Mouse (Mus musculus) small intestine, adult 2 months (tissue): Measurements from ENCODE around the gene Bcl2l15. TPM values are rescaled to one million over a fixed set of nuclear protein-coding genes. Genes with fewer than 3 reads are reported as not detected.

Experiments
- H3K27ac ChIP-seq: fragments of 200-500 bp; 2 replicates; pipeline ENCODE4 v1.5.1; 2012; ENCODE audit warnings: low read depth, low read length, control low read depth, inconsistent platforms; ENCODE audit not compliant: insufficient read depth
- H3K27me3 ChIP-seq: fragments of 200-500 bp; 2 replicates; pipeline ENCODE4 v1.6.1; 2012; ENCODE audit warnings: mild to moderate bottlenecking, moderate library complexity, low read length, inconsistent platforms; ENCODE audit not compliant: control insufficient read depth, insufficient read depth
- H3K36me3 ChIP-seq: fragments of 200-500 bp; 2 replicates; pipeline ENCODE4 v1.6.1; 2012; ENCODE audit warnings: mild to moderate bottlenecking, low read length, control low read depth, inconsistent platforms; ENCODE audit not compliant: control insufficient read depth, insufficient read depth
- H3K4me1 ChIP-seq: fragments of 200-500 bp; 2 replicates; pipeline ENCODE4 v1.6.1; 2012; ENCODE audit warnings: low read length, inconsistent platforms, mixed read lengths; ENCODE audit not compliant: control insufficient read depth, insufficient read depth, insufficient read length
- H3K4me3 ChIP-seq: fragments of 200-500 bp; 2 replicates; pipeline ENCODE4 v1.5.1; 2012; ENCODE audit warnings: low read depth, mild to moderate bottlenecking, control low read depth, inconsistent platforms, low read length, moderate library complexity
- CTCF ChIP-seq: fragments of 200-500 bp; IDR thresholded peaks from 2 replicates; pipeline ENCODE4 v1.5.1; 2012; ENCODE audit warnings: low read depth, mild to moderate bottlenecking, control low read depth, inconsistent platforms, low read length, moderate library complexity, mixed read lengths; ENCODE audit not compliant: insufficient replicate concordance, insufficient read length; ENCODE audit errors: extremely low read depth
- POLR2A ChIP-seq: fragments of 200-500 bp; IDR thresholded peaks from 2 replicates; pipeline ENCODE4 v1.6.1; 2012; ENCODE audit warnings: low read depth, mild to moderate bottlenecking, control low read depth, inconsistent platforms, low read length, moderate library complexity
- WGBS: fragments of 180-500 bp; shearing (Covaris S2); methylation state at CpG from one replicate; pipeline ENCODE4 v1.1.7; 2018; 5-methylcytosine and 5-hydroxymethylcytosine counted together
- polyA plus RNA-seq: library from polyadenylated mRNA; depleted of rRNA; stranded (reverse); fragments of >200 nt; gene quantifications from 2 replicates; pipeline ENCODE4 v1.2.3, GENCODE M21; 2012

Gene Bcl2l15
- polyA plus RNA-seq, 1 experiment: 23.5 TPM

DNA sequence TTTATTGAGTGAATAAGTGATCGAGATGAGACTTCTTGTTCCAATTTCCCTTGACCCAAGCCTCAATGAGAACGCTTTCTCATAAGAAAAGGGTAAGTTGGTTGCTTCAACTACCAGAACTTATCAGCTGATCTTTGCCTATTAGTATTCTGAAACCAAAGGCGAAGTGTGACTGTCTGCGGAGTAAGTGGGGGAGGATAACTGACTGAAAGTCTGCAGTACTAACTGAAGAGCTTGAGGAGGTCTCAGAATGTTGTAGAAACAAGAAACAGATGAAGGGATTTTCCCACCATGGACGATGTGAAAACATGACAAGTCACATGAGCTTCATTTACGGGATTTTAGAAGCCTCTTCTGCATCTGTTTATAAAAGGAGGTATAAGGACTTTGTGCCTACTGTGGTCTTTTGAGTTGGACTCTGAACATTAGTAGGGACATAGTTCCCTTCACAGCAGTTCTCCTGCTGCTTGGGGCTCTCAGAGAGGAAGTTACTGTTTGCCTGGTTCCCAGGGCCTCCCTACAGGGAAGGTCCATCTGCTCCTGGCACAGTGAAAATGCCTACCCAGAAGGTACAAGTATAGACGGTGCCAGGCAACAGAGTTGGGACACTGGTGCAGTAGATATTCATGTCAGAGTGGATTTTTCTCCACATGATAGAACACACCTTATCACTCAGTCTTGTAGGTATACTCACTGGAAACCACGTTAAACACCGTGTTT, 18.4 kb downstream of the Bcl2l15 start:
- TF ChIP-seq POLR2A (no peak), CTCF (no peak)
- Histone ChIP-seq H3K4me1 (peaks cover 2% of the 10 kb centered on the region; the same call in 1 of the 2 replicates), H3K4me3 (no peak overlapping the region), H3K27ac (peak overlapping the region; percentile 36), H3K27me3 (no peaks in the 10 kb centered on the region), H3K36me3 (peaks cover 4% of the 10 kb centered on the region; the same call in 1 of the 2 replicates)
- WGBS: 49% methylated on average over 9 of the region's 9 CpGs

DNA sequence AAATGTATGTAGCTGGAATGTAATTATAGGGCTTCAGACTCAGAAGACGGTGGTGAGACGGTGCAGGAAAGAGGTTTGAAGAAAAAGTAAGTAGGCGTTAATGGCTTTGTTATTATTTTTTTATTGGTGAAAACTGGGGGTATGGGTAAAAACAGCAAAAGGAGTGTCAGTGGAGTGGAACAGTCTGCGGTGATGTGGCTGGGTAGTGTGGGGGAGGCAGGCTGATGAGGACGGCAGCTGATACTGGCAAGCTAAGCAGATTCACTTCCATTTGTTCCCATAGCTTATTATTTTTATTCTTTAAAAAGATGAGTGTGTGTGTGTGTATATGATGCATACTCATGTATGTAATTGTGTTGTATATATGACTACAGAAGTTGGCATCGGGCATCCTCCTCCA, 19.1 kb downstream of the Bcl2l15 start:
- Histone ChIP-seq H3K36me3 (peaks cover 3% of the 10 kb centered on the region; the same call in 1 of the 2 replicates), H3K27me3 (no peaks in the 10 kb centered on the region), H3K4me3 (no peak overlapping the region), H3K4me1 (peaks cover 2% of the 10 kb centered on the region; the same call in 1 of the 2 replicates), H3K27ac (no peak overlapping the region)
- 90% methylated on average over 6 of the region's 6 CpGs for WGBS
- TF ChIP-seq CTCF (no peak), POLR2A (no peak)

GRCm38 (mm10) chr3:103851882-103852281, 19.5 kb downstream of the Bcl2l15 start:
- Histone ChIP-seq H3K27me3 (no peaks in the 10 kb centered on the region), H3K4me1 (peaks cover 2% of the 10 kb centered on the region; the same call in 1 of the 2 replicates), H3K4me3 (no peak overlapping the region), H3K36me3 (0 out of 2 replicates have a peak, but pooled peaks cover 2% of the 10 kb centered on the region), H3K27ac (no peak overlapping the region)
- 83% methylated on average over 8 of the region's 8 CpGs for WGBS
- TF ChIP-seq CTCF: no peak
- TF ChIP-seq POLR2A: no peak

DNA sequence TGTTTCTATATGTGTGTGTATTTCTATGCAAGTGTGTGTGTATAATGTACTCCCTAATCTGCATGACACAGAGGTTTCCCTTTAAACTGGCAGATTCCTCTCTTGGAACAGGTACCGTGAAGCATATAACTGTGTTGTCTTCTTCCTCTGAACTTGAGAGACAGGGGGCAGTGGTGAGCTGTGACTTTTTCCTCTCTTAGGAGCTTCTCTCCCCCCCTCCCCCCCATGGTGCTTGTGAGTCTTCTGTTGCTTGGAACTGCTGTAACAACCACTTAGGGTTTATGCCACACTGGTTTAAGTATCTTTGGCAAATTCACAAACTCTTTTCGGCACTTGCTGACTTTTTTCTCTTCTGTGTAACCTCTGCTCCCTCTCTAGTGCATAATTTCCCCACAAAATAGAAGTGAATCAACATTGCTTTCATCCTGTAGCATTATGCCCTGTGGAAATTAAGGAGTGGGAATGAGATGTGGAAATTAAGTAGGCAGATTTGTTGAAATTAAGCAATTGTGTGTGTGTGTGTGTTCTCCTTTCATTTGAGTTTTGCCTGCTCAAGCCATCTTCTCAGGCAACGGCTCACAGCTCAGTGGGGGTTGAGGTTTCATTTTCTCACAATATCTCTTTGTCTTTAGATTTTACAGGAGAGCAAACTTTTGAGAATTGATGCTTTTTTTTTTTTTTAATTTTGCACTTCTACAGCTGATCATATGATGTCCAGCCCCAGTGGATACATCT, 20.3 kb downstream of the Bcl2l15 start:
- Histone ChIP-seq H3K27me3 (no peaks in the 10 kb centered on the region), H3K4me1 (peaks cover 2% of the 10 kb centered on the region; the same call in 1 of the 2 replicates), H3K36me3 (0 out of 2 replicates have a peak, but pooled peaks cover 2% of the 10 kb centered on the region), H3K27ac (0 out of 2 replicates have a peak overlapping the region, but pooled peaks have one; percentile 30), H3K4me3 (no peak overlapping the region)
- TF ChIP-seq POLR2A: no peak
- TF ChIP-seq CTCF: peak; percentile 35; the same call in 1 of the 2 replicates
- 59% methylated on average over 3 of the region's 3 CpGs for WGBS

GRCm38 (mm10) chr3:103853804-103854203, 21.4 kb downstream of the Bcl2l15 start:
- H3K27ac ChIP-seq: no peak overlapping the region
- no peaks in the 10 kb centered on the region for H3K27me3 ChIP-seq
- TF ChIP-seq POLR2A: no peak
- no peak overlapping the region for H3K4me3 ChIP-seq
- H3K4me1 ChIP-seq: peaks cover 3% of the 10 kb centered on the region; the same call in 1 of the 2 replicates
- 79% methylated on average over 8 of the region's 8 CpGs for WGBS
- 0 out of 2 replicates have a peak, but pooled peaks cover 2% of the 10 kb centered on the region for H3K36me3 ChIP-seq

DNA sequence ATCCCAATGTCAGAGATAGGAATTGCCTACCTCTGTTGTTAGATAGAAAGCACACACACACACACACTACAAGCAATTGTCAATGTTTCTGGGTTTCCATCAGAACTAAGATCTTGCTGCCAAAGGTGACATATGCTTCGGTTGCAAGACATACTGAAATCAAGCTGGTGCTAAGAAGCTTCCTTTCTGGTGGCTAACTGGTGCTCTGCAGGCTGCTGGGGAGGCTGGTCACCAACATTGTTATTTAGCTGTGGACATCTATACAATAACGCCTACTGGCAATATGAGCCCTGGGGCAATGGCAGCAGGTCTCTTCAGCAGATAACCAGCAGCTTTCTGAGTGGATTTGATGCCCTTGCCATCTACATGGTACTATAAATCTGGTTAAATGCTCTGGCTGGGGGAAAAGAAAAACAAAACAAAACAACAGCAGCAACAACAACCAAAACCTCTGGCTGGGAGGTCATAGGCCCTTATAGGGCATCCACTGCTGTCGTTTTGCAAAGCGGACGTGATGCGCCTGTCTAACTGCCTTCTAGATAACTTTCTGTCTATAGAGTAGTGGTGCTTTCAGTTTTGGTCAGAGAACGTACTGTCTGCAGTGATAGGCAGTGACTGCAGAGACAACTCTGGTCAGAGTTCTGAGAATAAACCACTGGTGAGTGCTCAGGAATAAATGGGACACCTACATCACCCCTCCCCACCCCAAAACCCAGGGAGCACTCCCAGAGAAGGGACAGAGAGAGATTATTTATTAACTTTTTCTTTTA, 24.8 kb downstream of the Bcl2l15 start:
- WGBS: 76% methylated on average over 7 of the region's 7 CpGs
- TF ChIP-seq CTCF (no peak), POLR2A (no peak)
- Histone ChIP-seq H3K27ac (peak overlapping the region; percentile 77), H3K4me1 (peaks cover 2% of the 10 kb centered on the region; the same call in 1 of the 2 replicates), H3K27me3 (no peaks in the 10 kb centered on the region), H3K4me3 (no peak overlapping the region), H3K36me3 (0 out of 2 replicates have a peak, but pooled peaks cover 2% of the 10 kb centered on the region)
